Mouse (Mus musculus) ES-Bruce4 (cell line): Measurements from ENCODE around the gene Aldh3a2.

Experiments used
- CTCF ChIP-seq: IDR thresholded peaks from one replicate; pipeline ENCODE4 v1.8.1; 2011; ENCODE audit warnings: low read depth, low read length
- EP300 ChIP-seq: IDR thresholded peaks from 2 replicates; pipeline ENCODE4 v1.6.1; 2011; ENCODE audit warnings: low read depth, low read length; ENCODE audit not compliant: insufficient read depth
- POLR2A ChIP-seq: IDR thresholded peaks from one replicate; pipeline ENCODE4 v1.8.1; 2011; ENCODE audit warnings: low read length; ENCODE audit not compliant: insufficient read depth

DNA sequence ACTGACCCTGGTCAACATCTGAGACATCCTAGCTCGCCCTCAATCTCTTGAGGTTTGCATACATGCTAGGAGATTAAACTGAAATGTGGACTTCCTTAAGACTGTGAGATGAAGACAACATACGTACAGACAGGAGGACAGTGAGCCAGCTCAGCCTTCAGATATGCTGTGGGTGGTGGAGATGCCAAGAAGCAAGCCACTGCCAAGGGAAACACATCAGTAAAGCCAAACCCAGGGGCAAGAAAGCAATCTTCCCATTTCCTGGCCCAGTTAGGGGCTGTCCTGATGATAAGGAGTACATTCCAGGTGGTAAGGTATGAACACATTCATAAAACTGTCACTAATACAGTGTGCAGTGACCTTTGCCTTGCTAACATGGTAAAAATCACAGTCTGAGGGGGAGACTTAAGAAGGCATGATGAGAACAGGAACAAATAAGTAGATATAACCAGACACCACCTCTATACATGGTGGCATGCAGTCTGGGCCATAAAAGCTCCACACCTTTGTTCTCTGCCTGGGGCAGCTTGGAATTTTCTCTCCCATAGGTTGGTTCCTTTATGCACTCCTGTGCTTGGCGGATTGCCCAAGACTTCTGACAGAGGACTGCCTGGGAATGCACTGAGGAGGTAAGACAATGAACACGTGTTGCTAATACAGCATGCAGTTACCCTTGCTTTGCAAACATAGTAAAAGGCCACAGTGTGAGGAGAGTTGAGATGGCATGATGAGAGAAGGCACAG lies 67.5 kb downstream of the Aldh3a2 start:
- TF ChIP-seq CTCF, result no peak
- no peak for TF ChIP-seq POLR2A
- TF ChIP-seq EP300, result no peak
